Mouse (Mus musculus): Measurements from ENCODE around the gene Cysrt1.

The Cysrt1 gene

GRCm38 (mm10) chr2:25242101-25242506 is at the start of gene Cysrt1, which contains the start of gene Rnf208:
Gene Cysrt1, minus strand, starts transcription at chr2:25242452.
Gene Rnf208, plus strand, starts transcription at chr2:25242255.
- no peak for DNase-seq (ENCODE audit: low read depth, low spot score)

GRCm38 (mm10) chr2:25291184-25292053 is 49.2 kb upstream of the Cysrt1 start:
- no peak for DNase-seq (ENCODE audit: low read depth, low spot score)

- DNase-seq (ENCODE audit: low read depth, low spot score): no peak
These were observed 48.5 kb upstream of the Cysrt1 start for GRCm38 (mm10) chr2:25290816-25291130.

GRCm38 (mm10) chr2:25290101-25290815 is 48.0 kb upstream of the Cysrt1 start:
- no peak for DNase-seq (ENCODE audit: low read depth, low spot score)

GRCm38 (mm10) chr2:25289651-25290050 is 47.4 kb upstream of the Cysrt1 start, which contains the start of gene Lrrc26:
Gene Lrrc26, plus strand, starts transcription at chr2:25289915.
- DNase-seq (ENCODE audit: low read depth, low spot score): no peak

- no peak for DNase-seq (ENCODE audit: low read depth, low spot score)
These were observed 46.6 kb upstream of the Cysrt1 start for GRCm38 (mm10) chr2:25288734-25289345.

GRCm38 (mm10) chr2:25287927-25288649 is 45.8 kb upstream of the Cysrt1 start, which contains the start of gene Tmem210:
Gene Tmem210, plus strand, starts transcription at chr2:25288145.
- DNase-seq (ENCODE audit: low read depth, low spot score): no peak

GRCm38 (mm10) chr2:25286837-25287636 is 44.8 kb upstream of the Cysrt1 start:
- DNase-seq (ENCODE audit: low read depth, low spot score): no peak

GRCm38 (mm10) chr2:25286314-25286713 is 44.1 kb upstream of the Cysrt1 start:
- DNase-seq (ENCODE audit: low read depth, low spot score): no peak

- DNase-seq (ENCODE audit: low read depth, low spot score): no peak
These were observed 43.3 kb upstream of the Cysrt1 start for GRCm38 (mm10) chr2:25285551-25285950.

GRCm38 (mm10) chr2:25278928-25279882 is 37.0 kb upstream of the Cysrt1 start:
- DNase-seq (ENCODE audit: low read depth, low spot score): peak; percentile 65

GRCm38 (mm10) chr2:25273010-25273409 is 30.8 kb upstream of the Cysrt1 start:
- DNase-seq (ENCODE audit: low read depth, low spot score): no peak

GRCm38 (mm10) chr2:25272515-25272914 is 30.3 kb upstream of the Cysrt1 start:
- no peak for DNase-seq (ENCODE audit: low read depth, low spot score)

GRCm38 (mm10) chr2:25271827-25272511 is 29.7 kb upstream of the Cysrt1 start, which contains the start of the genes Ssna1 and Anapc2:
Gene Ssna1, minus strand, starts transcription at chr2:25272438.
Gene Anapc2, plus strand, starts transcription at chr2:25272478.
- peak; percentile 95 for DNase-seq (ENCODE audit: low read depth, low spot score)

- DNase-seq (ENCODE audit: low read depth, low spot score): no peak
These were observed 25.6 kb upstream of the Cysrt1 start for GRCm38 (mm10) chr2:25267746-25268309.

- no peak for DNase-seq (ENCODE audit: low read depth, low spot score)
These were observed 25.0 kb upstream of the Cysrt1 start for GRCm38 (mm10) chr2:25267241-25267640.

GRCm38 (mm10) chr2:25266720-25267119 is 24.5 kb upstream of the Cysrt1 start:
- DNase-seq (ENCODE audit: low read depth, low spot score): no peak

- no peak for DNase-seq (ENCODE audit: low read depth, low spot score)
These were observed 23.8 kb upstream of the Cysrt1 start for GRCm38 (mm10) chr2:25265897-25266656.

All from c-Kit-negative CD71-positive TER-119-positive erythroid progenitor cells, embryonic 14.5 days (primary cell).